In the genomic region with DNA sequence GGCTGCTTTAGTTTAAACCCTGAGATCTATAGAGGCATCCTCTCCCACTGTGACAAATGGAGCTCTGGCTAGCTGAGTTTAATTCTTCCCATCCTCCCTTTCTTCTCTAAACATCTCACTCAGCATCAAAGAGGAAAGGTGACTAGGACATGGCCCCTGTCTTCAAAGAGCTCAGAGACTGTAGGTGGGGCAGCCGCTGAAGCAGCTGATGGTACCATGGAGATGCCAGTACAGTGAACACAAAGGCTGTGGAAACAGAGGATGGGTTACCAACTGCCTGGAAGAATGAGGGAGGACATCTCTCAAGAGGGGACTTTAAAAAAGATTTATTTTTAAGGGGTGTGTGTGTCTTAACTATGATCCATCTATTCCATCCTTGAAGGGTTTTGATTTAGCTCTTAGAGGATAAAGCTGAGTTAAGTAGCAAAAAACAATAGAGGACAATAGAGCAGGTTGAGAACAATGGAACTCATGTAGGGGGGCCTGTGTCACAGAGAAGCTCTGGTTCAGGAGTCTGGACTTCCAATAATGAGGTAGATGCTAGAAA, we compare ENCODE assay signal across 15 mouse cellular contexts.
"Had no signal": no experiment of that assay in that cellular context is flagged by ENCODE, and none has a peak within 500 bp of the region (broad histone marks: within the 10 kb centered on the region; RNA-seq: fewer than 3 reads in every experiment).

No protein-coding gene starts in this region.

- H3K9me3 ChIP-seq: liver, embryonic 15.5 days; lung, embryonic 15.5 days; megakaryocyte, embryonic 14.5 days; midbrain, embryonic 12.5 days; neural tube, embryonic 12.5 days had no signal

- ATAC-seq: liver, postnatal 0 days; lung, postnatal 0 days had no signal

- H3K27me3 ChIP-seq: liver, embryonic 15.5 days; lung, embryonic 15.5 days; megakaryocyte, embryonic 14.5 days; midbrain, embryonic 12.5 days; neural tube, embryonic 12.5 days had no signal

- H3K9ac ChIP-seq: liver, embryonic 15.5 days; liver, postnatal 0 days; lung, embryonic 15.5 days; midbrain, embryonic 12.5 days; neural tube, embryonic 12.5 days had no signal

- DNase-seq: liver, postnatal 0 days; lung, adult 2 months; lung, postnatal 14 days; lung, postnatal 36 days; right cerebral cortex, postnatal 14 days; thymus, adult 18-20 months; thymus, postnatal 14 days; thymus, postnatal 36 days had no signal

- H3K4me2 ChIP-seq: liver, embryonic 15.5 days; lung, embryonic 15.5 days; midbrain, embryonic 12.5 days; neural tube, embryonic 12.5 days had no signal

- H3K4me1 ChIP-seq: lung, embryonic 15.5 days; midbrain, embryonic 12.5 days; neural tube, embryonic 12.5 days had no signal

- H3K27ac ChIP-seq: liver, embryonic 15.5 days; lung, embryonic 15.5 days; macrophage; midbrain, embryonic 12.5 days; neural tube, embryonic 12.5 days had no signal

- H3K4me3 ChIP-seq: liver, embryonic 15.5 days; lung, embryonic 15.5 days; megakaryocyte, embryonic 14.5 days; midbrain, embryonic 12.5 days; neural tube, embryonic 12.5 days had no signal
